Mouse (Mus musculus) thymus, adult 2 months (tissue): Measurements from ENCODE around the gene Arhgap10.

ENCODE experiments used
- CTCF ChIP-seq: fragments of 200-500 bp; IDR thresholded peaks from 2 replicates; pipeline ENCODE4 v1.5.1; 2012; ENCODE audit warnings: mild to moderate bottlenecking, control low read depth, low read length, moderate library complexity, borderline replicate concordance; ENCODE audit not compliant: control insufficient read depth, poor library complexity, insufficient read depth; ENCODE audit errors: extremely low read depth
- POLR2A ChIP-seq: fragments of 200-500 bp; IDR thresholded peaks from 2 replicates; pipeline ENCODE4 v1.6.1; 2012; ENCODE audit warnings: mild to moderate bottlenecking, low read length, control low read depth, moderate library complexity; ENCODE audit not compliant: control insufficient read depth, poor library complexity, insufficient read depth; ENCODE audit errors: extremely low read depth

DNA sequence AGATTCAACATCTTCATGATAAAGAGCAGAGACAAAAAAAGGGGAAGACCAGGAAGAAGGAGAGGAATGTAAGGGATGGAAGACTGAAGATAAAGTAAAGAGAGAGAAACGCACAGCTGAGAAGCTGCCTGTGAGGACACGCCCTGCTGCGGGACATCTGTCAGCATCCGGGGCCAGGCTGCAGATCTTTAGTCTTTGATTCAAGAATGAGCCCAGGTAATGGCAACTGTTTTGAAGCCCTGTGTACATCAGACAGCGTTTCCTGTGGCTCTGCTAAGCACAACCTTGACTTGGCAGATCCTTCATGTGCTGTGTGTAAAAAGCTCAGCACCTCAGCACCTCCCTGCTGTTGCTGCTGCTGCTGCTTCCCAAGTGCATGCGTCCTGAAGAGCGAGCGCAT lies 134.1 kb downstream of the Arhgap10 start:
- TF ChIP-seq CTCF: no peak
- TF ChIP-seq POLR2A: no peak
